Mouse (Mus musculus) ES-E14 (cell line): ENCODE measurements around the gene Macf1.

ENCODE experiments used
- MAFK ChIP-seq: IDR thresholded peaks from 2 replicates; pipeline ENCODE4 v1.6.1; 2014; ENCODE audit warnings: mild to moderate bottlenecking, low read depth, low read length, inconsistent platforms; ENCODE audit not compliant: insufficient read depth
- ZC3H11A ChIP-seq: IDR thresholded peaks from 2 replicates; pipeline ENCODE4 v1.6.1; 2012; ENCODE audit warnings: low read depth, mild to moderate bottlenecking, inconsistent platforms, low read length, borderline replicate concordance

- TF ChIP-seq MAFK: peak; percentile 67
- peak; percentile 71; the same call in 1 of the 2 replicates for TF ChIP-seq ZC3H11A
Observed at GRCm38 (mm10) chr4:123305789-123306188, 378.4 kb downstream of the Macf1 start.
